Mouse (Mus musculus) liver, postnatal 0 days (tissue): ENCODE measurements around the gene Grm7.

Experiments
- CTCF ChIP-seq: sonication (generic); IDR thresholded peaks from 2 replicates; pipeline ENCODE4 v1.5.1; 2016; ENCODE audit warnings: antibody characterized with exemption, low read depth
- EP300 ChIP-seq: IDR thresholded peaks from 2 replicates; pipeline ENCODE4 v1.6.1; 2016; ENCODE audit warnings: antibody characterized with exemption, low read depth, mild to moderate bottlenecking

- no peak for TF ChIP-seq CTCF
- no peak for TF ChIP-seq EP300
Measured at GRCm38 (mm10) chr6:110645041-110645410, 355 bp upstream of the Grm7 start.
